Mouse (Mus musculus): Measurements from ENCODE around the gene Sh2d7.

- TF ChIP-seq POLR2A (IDR thresholded peaks at IDR 0.05; ENCODE audit: low read depth, low read length): no peak
- no peak for TF ChIP-seq CTCF (IDR thresholded peaks at IDR 0.05; ENCODE audit: extremely low read depth, insufficient read depth, insufficient read length, insufficient replicate concordance)
Observed at GRCm38 (mm10) chr9:54566958-54567357, 28.2 kb downstream of the Sh2d7 start.
